22 mouse cellular contexts compared by ENCODE assay signal in the genomic region with DNA sequence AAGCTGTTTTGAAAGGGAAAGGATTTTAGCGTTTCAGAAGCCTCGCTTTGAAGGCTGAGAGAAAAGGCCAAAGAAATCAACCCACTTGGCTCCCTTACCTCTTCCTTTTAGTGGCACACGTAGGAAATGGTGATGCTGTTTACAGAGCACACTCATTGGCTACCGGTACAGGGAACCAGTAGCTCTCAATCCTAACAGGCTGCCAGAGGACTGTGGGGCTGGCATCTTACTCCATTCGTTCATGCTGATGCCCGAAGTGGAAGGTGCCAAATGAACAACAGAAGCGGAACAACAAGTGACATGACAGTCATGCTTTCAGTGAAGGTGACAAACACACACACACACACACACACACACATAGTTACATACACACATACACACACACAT. TPM values are rescaled to one million over a fixed set of nuclear protein-coding genes. Genes with fewer than 3 reads are reported as not detected.
DNase-seq lines count a peak whose midpoint lies in the region; ATAC-seq and TF ChIP-seq lines count a peak whose summit lies in the region.
"Had no signal": no experiment of that assay in that cellular context is flagged by ENCODE, and none has a peak within 500 bp of the region (broad histone marks: within the 10 kb centered on the region; RNA-seq: fewer than 3 reads in every experiment).

No protein-coding gene starts in this region.

- 77% methylated on average over 7 of the region's 7 CpGs for WGBS in hindbrain, embryonic 15.5 days
- WGBS in hindbrain, embryonic 11.5 days, result 87% methylated on average over 7 of the region's 7 CpGs
- 57% methylated on average over 7 of the region's 7 CpGs for WGBS in midbrain, postnatal 0 days
- 88% methylated on average over 7 of the region's 7 CpGs for WGBS in midbrain, embryonic 10.5 days

- no peak for ATAC-seq in hindbrain, embryonic 15.5 days (ENCODE audit: low FRiP score, low read depth)
- ATAC-seq in hindbrain, embryonic 11.5 days (ENCODE audit: low FRiP score), result no peak
- ATAC-seq in midbrain, postnatal 0 days (ENCODE audit: low FRiP score), result peak; percentile 69
- ATAC-seq: activated CD4-positive, CD25-positive, alpha-beta regulatory T cell, adult 4 months; intestine, postnatal 0 days; liver, embryonic 12.5 days had no signal

- DNase-seq in cerebellum, adult 11-12 months, result peak; percentile 59
- no peak for DNase-seq in cerebellum, adult 8-10 months
- no peak for DNase-seq in hindbrain, embryonic 11.5 days (ENCODE audit: low spot score)
- DNase-seq in midbrain, postnatal 0 days (ENCODE audit: low spot score), result peak; percentile 65
- no peak for DNase-seq in midbrain, embryonic 10.5 days (ENCODE audit: low spot score)
- DNase-seq in cerebellum, postnatal 25 days, result peak; percentile 32 to 44
- DNase-seq in left cerebral cortex, adult 18-20 months (ENCODE audit: low spot score in 2 of 2), result no peak
- DNase-seq: embryo, embryonic 11 days; gastrocnemius, postnatal 10 days; heart, postnatal 14 days; layer of hippocampus, adult 9-11 months; liver, postnatal 0 days had no signal

- H3K27ac ChIP-seq in hindbrain, embryonic 15.5 days (replicated peaks), result peak overlapping the region; percentile 6; the same call in 1 of the 2 replicates
- no peak overlapping the region for H3K27ac ChIP-seq in hindbrain, embryonic 11.5 days (ENCODE audit: low read depth, low read length)
- no peak overlapping the region for H3K27ac ChIP-seq in midbrain, postnatal 0 days (ENCODE audit: low read depth, low read length)
- no peak overlapping the region for H3K27ac ChIP-seq in midbrain, embryonic 10.5 days (replicated peaks)
- H3K27ac ChIP-seq: embryonic facial prominence, embryonic 12.5 days; liver, embryonic 12.5 days; midbrain, embryonic 13.5 days; neural tube, embryonic 12.5 days had no signal

- no peaks in the 10 kb centered on the region for H3K36me3 ChIP-seq in hindbrain, embryonic 15.5 days
- H3K36me3 ChIP-seq in hindbrain, embryonic 11.5 days (ENCODE audit: control insufficient read depth, insufficient read depth, low read length), result no peaks in the 10 kb centered on the region
- no peaks in the 10 kb centered on the region for H3K36me3 ChIP-seq in midbrain, postnatal 0 days (ENCODE audit: insufficient read depth, low read length)
- no peaks in the 10 kb centered on the region for H3K36me3 ChIP-seq in midbrain, embryonic 10.5 days
- H3K36me3 ChIP-seq: embryonic facial prominence, embryonic 12.5 days; hindbrain, embryonic 10.5 days; liver, embryonic 12.5 days; midbrain, embryonic 13.5 days; neural tube, embryonic 12.5 days had no signal

- H3K27me3 ChIP-seq in hindbrain, embryonic 15.5 days, result no peaks in the 10 kb centered on the region
- H3K27me3 ChIP-seq in hindbrain, embryonic 11.5 days (ENCODE audit: control insufficient read depth, insufficient read depth, low read length), result no peaks in the 10 kb centered on the region
- H3K27me3 ChIP-seq in midbrain, postnatal 0 days (ENCODE audit: insufficient read depth, low read length), result no peaks in the 10 kb centered on the region
- H3K27me3 ChIP-seq in midbrain, embryonic 10.5 days (ENCODE audit: low read depth, poor library complexity, severe bottlenecking), result no peaks in the 10 kb centered on the region
- H3K27me3 ChIP-seq: CH12.LX; embryonic facial prominence, embryonic 12.5 days; liver, embryonic 12.5 days; midbrain, embryonic 13.5 days; neural tube, embryonic 12.5 days had no signal

- no peak for TF ChIP-seq CTCF in midbrain, postnatal 0 days (IDR thresholded peaks at IDR 0.05)

- no peak overlapping the region for H3K4me3 ChIP-seq in hindbrain, embryonic 15.5 days
- no peak overlapping the region for H3K4me3 ChIP-seq in hindbrain, embryonic 11.5 days (ENCODE audit: low read depth, low read length)
- H3K4me3 ChIP-seq in midbrain, postnatal 0 days (ENCODE audit: low read depth, low read length), result no peak overlapping the region
- H3K4me3 ChIP-seq in midbrain, embryonic 10.5 days, result no peak overlapping the region
- H3K4me3 ChIP-seq: embryonic facial prominence, embryonic 12.5 days; hindbrain, embryonic 10.5 days; liver, embryonic 12.5 days; megakaryocyte, embryonic 14.5 days; midbrain, embryonic 13.5 days; neural tube, embryonic 12.5 days had no signal

- H3K9ac ChIP-seq in hindbrain, embryonic 15.5 days, result no peak overlapping the region
- H3K9ac ChIP-seq in hindbrain, embryonic 11.5 days (ENCODE audit: low read depth, low read length), result no peak overlapping the region
- no peak overlapping the region for H3K9ac ChIP-seq in midbrain, postnatal 0 days (replicated peaks; ENCODE audit: low read length, poor library complexity, severe bottlenecking)
- H3K9ac ChIP-seq: embryonic facial prominence, embryonic 12.5 days; liver, embryonic 12.5 days; liver, postnatal 0 days; midbrain, embryonic 13.5 days; neural tube, embryonic 12.5 days had no signal

- H3K4me2 ChIP-seq in hindbrain, embryonic 15.5 days, result no peak overlapping the region
- no peak overlapping the region for H3K4me2 ChIP-seq in hindbrain, embryonic 11.5 days (replicated peaks; ENCODE audit: low read depth, low read length)
- H3K4me2 ChIP-seq in midbrain, postnatal 0 days (ENCODE audit: low read depth, low read length, poor library complexity, severe bottlenecking), result no peak overlapping the region
- H3K4me2 ChIP-seq: embryonic facial prominence, embryonic 12.5 days; liver, embryonic 12.5 days; midbrain, embryonic 13.5 days; neural tube, embryonic 12.5 days had no signal

- H3K4me1 ChIP-seq in hindbrain, embryonic 15.5 days (replicated peaks), result peaks cover 9% of the 10 kb centered on the region; the same call in 1 of the 2 replicates
- no peaks in the 10 kb centered on the region for H3K4me1 ChIP-seq in hindbrain, embryonic 11.5 days (replicated peaks; ENCODE audit: control insufficient read depth, insufficient read depth, low read length)
- no peaks in the 10 kb centered on the region for H3K4me1 ChIP-seq in midbrain, postnatal 0 days (ENCODE audit: insufficient read depth, low read length)
- peaks cover 8% of the 10 kb centered on the region; the same call in 1 of the 2 replicates for H3K4me1 ChIP-seq in midbrain, embryonic 10.5 days
- H3K4me1 ChIP-seq: embryonic facial prominence, embryonic 12.5 days; neural tube, embryonic 12.5 days had no signal

- H3K9me3 ChIP-seq in hindbrain, embryonic 15.5 days, result no peaks in the 10 kb centered on the region
- H3K9me3 ChIP-seq in hindbrain, embryonic 11.5 days (ENCODE audit: control insufficient read depth, low read length), result no peaks in the 10 kb centered on the region
- no peaks in the 10 kb centered on the region for H3K9me3 ChIP-seq in midbrain, postnatal 0 days (ENCODE audit: low read length)
- H3K9me3 ChIP-seq in midbrain, embryonic 10.5 days (replicated peaks), result peaks cover 9% of the 10 kb centered on the region
- H3K9me3 ChIP-seq: midbrain, embryonic 13.5 days had no signal

RNA-seq across cellular contexts. Expression of gene Echdc3, which starts 14.2 kb away (rescaled TPM):
- polyA plus RNA-seq in hindbrain, embryonic 15.5 days (2015; fragmentation: Nextera tagmentation; extraction: Ambion mirVana), result 1.3 and 1.4 TPM in 2 replicates
- 2.4 and 2.6 TPM in 2 replicates for polyA plus RNA-seq in hindbrain, embryonic 11.5 days (2014; fragmentation: Nextera tagmentation; extraction: Ambion mirVana)
- 1.5 and 2.3 TPM in 2 replicates for total RNA-seq in midbrain, postnatal 0 days (2014; rRNA removed)
- polyA plus RNA-seq in midbrain, postnatal 0 days (2015; fragmentation: Nextera tagmentation; extraction: Ambion mirVana), result 0.90 and 1.0 TPM in 2 replicates
- polyA plus RNA-seq in midbrain, embryonic 10.5 days (2016; fragmentation: Nextera tagmentation; extraction: Ambion mirVana), result 2.0 and 2.5 TPM in 2 replicates
- 1 to 10 TPM in 1 of 2 experiments, under 1 TPM in 1; 0.77 to 1.1 TPM for total RNA-seq in left cerebral cortex, adult 18-20 months (2021)
- polyA plus RNA-seq: activated CD4-positive, CD25-positive, alpha-beta regulatory T cell, adult 4 months had no signal

Comparison
In these comparisons a context has a peak if more than half of its experiments do, and no peak if none do; other contexts are left out.
1. DNase-seq: peak in cerebellum, adult 11-12 months (single experiment), midbrain, postnatal 0 days (single experiment) and cerebellum, postnatal 25 days (2 of 2); none in cerebellum, adult 8-10 months (single experiment), hindbrain, embryonic 11.5 days (single experiment), midbrain, embryonic 10.5 days (single experiment) and left cerebral cortex, adult 18-20 months (0 of 2).